Mouse (Mus musculus) megakaryocyte, embryonic 14.5 days (primary cell): Measurements from ENCODE around the gene Ctnnbl1.

Experiments used
- FLI1 ChIP-seq: IDR thresholded peaks from 2 replicates; pipeline ENCODE4 v1.6.1; 2012; ENCODE audit warnings: low read length, inconsistent platforms, mixed read lengths
- GATA1 ChIP-seq: IDR thresholded peaks from 3 replicates; pipeline ENCODE4 v1.6.1; 2012; ENCODE audit warnings: mixed read lengths, low read length, inconsistent platforms, borderline replicate concordance

DNA sequence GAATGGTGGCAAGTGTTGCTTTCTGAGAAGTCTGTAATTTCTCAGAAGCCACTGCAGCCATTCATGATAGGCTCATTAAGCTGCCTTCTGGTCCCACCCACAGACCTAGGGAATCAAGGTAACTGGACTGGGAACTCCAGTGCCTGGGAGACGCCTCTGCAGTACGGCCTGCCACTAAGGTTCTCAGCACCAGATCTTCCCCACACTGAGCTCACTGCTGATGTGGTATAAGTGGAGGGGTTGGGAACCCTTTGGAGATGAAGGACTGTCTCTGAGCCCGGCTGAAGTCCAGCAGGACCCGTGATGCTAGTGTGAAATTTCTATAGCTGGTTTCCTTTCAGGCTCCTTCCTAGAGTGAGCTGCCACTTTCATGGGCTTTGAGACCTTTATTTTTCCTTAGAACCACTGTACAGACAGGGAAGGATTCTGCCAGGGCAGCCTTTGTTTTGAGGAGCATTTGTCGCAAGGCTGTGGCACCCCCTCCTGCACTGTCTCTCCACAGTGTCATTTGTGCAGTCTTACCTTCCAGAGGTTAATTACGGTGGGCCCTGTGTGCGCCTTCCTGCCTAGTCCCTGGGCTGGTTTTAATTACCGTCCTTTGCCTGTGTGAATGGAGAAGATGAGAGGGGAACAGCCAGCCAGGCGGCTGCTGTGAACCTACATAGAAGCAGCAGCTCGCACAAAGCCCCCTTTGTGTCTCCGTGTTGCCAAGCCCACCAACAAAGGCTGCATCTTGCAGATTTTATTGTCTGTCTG lies 63.7 kb downstream of the Ctnnbl1 start:
- TF ChIP-seq GATA1 (no peak), FLI1 (no peak)
